Mouse (Mus musculus): ENCODE measurements around the gene BC048671. TPM values are rescaled to one million over a fixed set of nuclear protein-coding genes. Genes with fewer than 3 reads are reported as not detected.

The BC048671 gene
- total RNA-seq (2012; rRNA removed) (not detected in 2 replicates), polyA plus RNA-seq (2012; ENCODE audit: insufficient read depth in 1 of 2, insufficient read length in 2 of 2, low read depth in 1 of 2, low replicate concordance in 2 of 2, missing spikeins in 1 of 2) (not detected)

GRCm38 (mm10) chr6:90300919-90301318 lies at the start of gene BC048671:
Gene BC048671, plus strand, starts transcription at chr6:90301219.
- no peaks in the 10 kb centered on the region for H3K27me3 ChIP-seq (ENCODE audit: control insufficient read depth in 1 of 2, insufficient read depth in 2 of 2, low read length in 2 of 2)
- TF ChIP-seq GABPA (IDR thresholded peaks at IDR 0.05; ENCODE audit: low read depth, low read length) (no peak), ZNF384 (IDR thresholded peaks at IDR 0.05; ENCODE audit: low read depth, low read length) (no peak), MAZ (IDR thresholded peaks at IDR 0.05; ENCODE audit: low read depth, low read length) (no peak), CTCF (IDR thresholded peaks at IDR 0.05 in 2 of 3, conservative IDR thresholded peaks at IDR 0.05 in 1 of 3; ENCODE audit: control insufficient read depth in 1 of 3, insufficient read depth in 1 of 3, low read depth in 2 of 3, low read length in 3 of 3, poor library complexity in 1 of 3, severe bottlenecking in 1 of 3) (no peak), POLR2A (IDR thresholded peaks at IDR 0.05; ENCODE audit: control insufficient read depth in 1 of 2, insufficient read depth in 1 of 2, low read depth in 1 of 2, low read length in 2 of 2, poor library complexity in 1 of 2) (no peak), NELFE (IDR thresholded peaks at IDR 0.05; ENCODE audit: low read depth, low read length) (no peak), MYB (IDR thresholded peaks at IDR 0.05; ENCODE audit: low read depth, low read length) (no peak), ETS1 (IDR thresholded peaks at IDR 0.05; ENCODE audit: low read depth, low read length) (no peak), MYC (IDR thresholded peaks at IDR 0.05; ENCODE audit: low read depth, low read length) (no peak), POLR2AphosphoS5 (IDR thresholded peaks at IDR 0.05; ENCODE audit: borderline replicate concordance, low read depth, low read length) (no peak), JUND (IDR thresholded peaks at IDR 0.05; ENCODE audit: low read depth, low read length) (no peak), E2F4 (IDR thresholded peaks at IDR 0.05; ENCODE audit: borderline replicate concordance, low read depth, low read length) (no peak), MAFK (IDR thresholded peaks at IDR 0.05; ENCODE audit: borderline replicate concordance, low read depth, low read length) (no peak), TCF12 (IDR thresholded peaks at IDR 0.05; ENCODE audit: low read depth, low read length) (no peak), RCOR1 (IDR thresholded peaks at IDR 0.05; ENCODE audit: low read depth, low read length) (no peak), CHD1 (IDR thresholded peaks at IDR 0.05; ENCODE audit: low read depth, low read length) (no peak), BHLHE40 (IDR thresholded peaks at IDR 0.05; ENCODE audit: borderline replicate concordance, low read depth, low read length) (no peak), TAL1 (IDR thresholded peaks at IDR 0.05; ENCODE audit: low read length) (no peak)
- H3K36me3 ChIP-seq (ENCODE audit: control insufficient read depth in 1 of 2, insufficient read depth in 2 of 2, low read length in 2 of 2): no peaks in the 10 kb centered on the region
- no peak within 1 kb of the TSS for H3K4me3 ChIP-seq (ENCODE audit: control insufficient read depth in 1 of 2, insufficient read depth in 1 of 2, low read depth in 2 of 2, low read length in 2 of 2)
- DNase-seq (ENCODE audit: low read depth, low spot score): no peak
- H3K9me3 ChIP-seq (replicated peaks; ENCODE audit: insufficient read depth, low read length): no peaks in the 10 kb centered on the region
- H3K79me2 ChIP-seq (ENCODE audit: control insufficient read depth, insufficient read depth, low read length, poor library complexity): no peaks in the 10 kb centered on the region
- H3K27ac ChIP-seq (ENCODE audit: control insufficient read depth, low read depth, low read length): no peak within 1 kb of the TSS
- H3K4me1 ChIP-seq (ENCODE audit: control insufficient read depth in 1 of 2, insufficient read depth in 2 of 2, low read length in 2 of 2): no peaks in the 10 kb centered on the region
- no peak within 1 kb of the TSS for H3K9ac ChIP-seq (ENCODE audit: control insufficient read depth, low read depth, low read length, poor library complexity, severe bottlenecking)

- Histone ChIP-seq H3K4me3 (ENCODE audit: control insufficient read depth in 1 of 2, insufficient read depth in 1 of 2, low read depth in 2 of 2, low read length in 2 of 2) (no peak overlapping the region), H3K9ac (ENCODE audit: control insufficient read depth, low read depth, low read length, poor library complexity, severe bottlenecking) (no peak overlapping the region), H3K36me3 (ENCODE audit: control insufficient read depth in 1 of 2, insufficient read depth in 2 of 2, low read length in 2 of 2) (no peaks in the 10 kb centered on the region), H3K27ac (ENCODE audit: control insufficient read depth, low read depth, low read length) (no peak overlapping the region), H3K9me3 (replicated peaks; ENCODE audit: insufficient read depth, low read length) (no peaks in the 10 kb centered on the region), H3K27me3 (ENCODE audit: control insufficient read depth in 1 of 2, insufficient read depth in 2 of 2, low read length in 2 of 2) (no peaks in the 10 kb centered on the region), H3K4me1 (ENCODE audit: control insufficient read depth in 1 of 2, insufficient read depth in 2 of 2, low read length in 2 of 2) (no peaks in the 10 kb centered on the region), H3K79me2 (ENCODE audit: control insufficient read depth, insufficient read depth, low read length, poor library complexity) (no peaks in the 10 kb centered on the region)
- peak; percentile 34 to 58 (median 44) for TF ChIP-seq CTCF (IDR thresholded peaks at IDR 0.05 in 2 of 3, conservative IDR thresholded peaks at IDR 0.05 in 1 of 3; ENCODE audit: control insufficient read depth in 1 of 3, insufficient read depth in 1 of 3, low read depth in 2 of 3, low read length in 3 of 3, poor library complexity in 1 of 3, severe bottlenecking in 1 of 3)
- peak; percentile 21 for TF ChIP-seq RAD21 (IDR thresholded peaks at IDR 0.05; ENCODE audit: low read depth, low read length)
- no peak for TF ChIP-seq CHD2 (IDR thresholded peaks at IDR 0.05; ENCODE audit: low read length)
- TF ChIP-seq SMC3 (IDR thresholded peaks at IDR 0.05; ENCODE audit: low read depth, low read length): peak; percentile 43
- DNase-seq (ENCODE audit: low read depth, low spot score): peak; percentile 24
These were observed 12.8 kb upstream of the BC048671 start for GRCm38 (mm10) chr6:90288265-90288664.

Data from MEL (cell line).